Mouse (Mus musculus) intestine, embryonic 15.5 days (tissue): ENCODE measurements around the gene Itk. TPM values are rescaled to one million over a fixed set of nuclear protein-coding genes. Genes with fewer than 3 reads are reported as not detected.

Experiments used
- ATAC-seq: fragments of 200-750 bp; cut with Nextera tagmentation; 2 replicates; pipeline ENCODE4 v1.8.0; 2017; ENCODE audit warnings: moderate TSS enrichment, moderate library complexity
- H3K27ac ChIP-seq: fragments of 300-500 bp; sonication (generic); 2 replicates; pipeline ENCODE4 v1.5.1; 2015; ENCODE audit warnings: mild to moderate bottlenecking, inconsistent platforms
- H3K27me3 ChIP-seq: fragments of 300-500 bp; sonication (generic); replicated peaks from 2 replicates; pipeline ENCODE4 v1.6.1; 2015; ENCODE audit warnings: inconsistent platforms
- H3K36me3 ChIP-seq: fragments of 300-500 bp; sonication (generic); 2 replicates; pipeline ENCODE4 v1.6.1; 2015; ENCODE audit warnings: inconsistent platforms
- H3K4me1 ChIP-seq: fragments of 300-500 bp; sonication (generic); replicated peaks from 2 replicates; pipeline ENCODE4 v1.6.1; 2015; ENCODE audit warnings: inconsistent platforms
- H3K4me2 ChIP-seq: fragments of 300-500 bp; sonication (generic); replicated peaks from 2 replicates; pipeline ENCODE4 v1.6.1; 2015; ENCODE audit warnings: mild to moderate bottlenecking, inconsistent platforms
- H3K4me3 ChIP-seq: fragments of 300-500 bp; sonication (generic); replicated peaks from 2 replicates; pipeline ENCODE4 v1.5.1; 2015; ENCODE audit warnings: inconsistent platforms
- H3K9ac ChIP-seq: fragments of 300-500 bp; sonication (generic); 2 replicates; pipeline ENCODE4 v1.6.1; 2015; ENCODE audit warnings: inconsistent platforms
- H3K9me3 ChIP-seq: fragments of 300-500 bp; sonication (generic); 2 replicates; pipeline ENCODE4 v1.6.1; 2016; ENCODE audit warnings: inconsistent platforms
- WGBS: fragments of 180-500 bp; shearing (Covaris S2); methylation state at CpG from one replicate; pipeline ENCODE4 v1.1.7; 2015; 5-methylcytosine and 5-hydroxymethylcytosine counted together
- polyA plus RNA-seq: library from polyadenylated mRNA; unstranded; fragments of >200 nt; fragmentation: Nextera tagmentation; extraction: Ambion mirVana; gene quantifications from 2 replicates; pipeline ENCODE4 v1.2.1, GENCODE M21; 2015

Gene Itk
- polyA plus RNA-seq, 1 experiment from 2014 or later: 0.40 TPM

GRCm38 (mm10) chr11:46404986-46405385, 15.7 kb upstream of the Itk start:
- no peak for ATAC-seq
- Histone ChIP-seq H3K4me3 (no peak overlapping the region), H3K27ac (no peak overlapping the region), H3K9ac (no peak overlapping the region), H3K4me2 (no peak overlapping the region), H3K36me3 (no peaks in the 10 kb centered on the region), H3K9me3 (no peaks in the 10 kb centered on the region), H3K4me1 (no peaks in the 10 kb centered on the region), H3K27me3 (no peaks in the 10 kb centered on the region)
- 81% methylated on average over 16 of the region's 16 CpGs for WGBS

- Histone ChIP-seq H3K27ac (0 out of 2 replicates have a peak overlapping the region, but pooled peaks have one; percentile 9), H3K4me2 (peak overlapping the region; percentile 46), H3K27me3 (no peaks in the 10 kb centered on the region), H3K36me3 (no peaks in the 10 kb centered on the region), H3K4me3 (0 out of 2 replicates have a peak overlapping the region, but pooled peaks have one; percentile 9), H3K4me1 (no peaks in the 10 kb centered on the region), H3K9me3 (no peaks in the 10 kb centered on the region), H3K9ac (no peak overlapping the region)
- WGBS: 51% methylated on average over 12 of the region's 12 CpGs
- ATAC-seq: peak; percentile 73
Measured at GRCm38 (mm10) chr11:46401555-46401954, 12.2 kb upstream of the Itk start.

- 69% methylated on average over 5 of the region's 5 CpGs for WGBS
- Histone ChIP-seq H3K9me3 (no peaks in the 10 kb centered on the region), H3K27me3 (no peaks in the 10 kb centered on the region), H3K36me3 (no peaks in the 10 kb centered on the region), H3K9ac (no peak overlapping the region), H3K27ac (no peak overlapping the region), H3K4me1 (no peaks in the 10 kb centered on the region), H3K4me3 (no peak overlapping the region), H3K4me2 (no peak overlapping the region)
- no peak for ATAC-seq
Measured at GRCm38 (mm10) chr11:46398933-46399383, 9.6 kb upstream of the Itk start.

- ATAC-seq: no peak
- no peak overlapping the region for H3K4me3 ChIP-seq
Measured at GRCm38 (mm10) chr11:46398473-46398872, 9.2 kb upstream of the Itk start.

DNA sequence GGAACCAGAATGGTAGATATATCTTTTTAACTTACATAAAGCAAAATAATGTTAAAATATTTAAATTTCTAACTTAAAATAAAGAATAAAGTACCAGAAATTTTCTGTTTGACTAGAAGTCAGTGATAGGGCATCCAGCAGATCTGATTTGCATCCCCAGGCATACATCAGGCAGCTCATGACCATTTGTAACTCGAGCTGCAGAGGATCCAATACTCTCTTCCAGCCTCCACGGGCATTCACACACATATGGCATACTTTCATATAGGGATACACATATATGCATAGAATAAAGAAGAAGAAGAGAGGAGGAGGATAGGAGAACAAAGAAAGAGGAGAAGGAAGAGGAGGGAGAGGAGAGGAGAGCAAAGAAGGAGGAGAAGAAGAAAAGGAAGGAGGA, 8.6 kb upstream of the Itk start:
- Histone ChIP-seq H3K9ac (no peak overlapping the region), H3K4me1 (no peaks in the 10 kb centered on the region), H3K27ac (no peak overlapping the region), H3K36me3 (no peaks in the 10 kb centered on the region), H3K4me3 (no peak overlapping the region), H3K9me3 (no peaks in the 10 kb centered on the region), H3K4me2 (no peak overlapping the region), H3K27me3 (no peaks in the 10 kb centered on the region)
- no peak for ATAC-seq
- 51% methylated on average over 2 of the region's 2 CpGs for WGBS

More at GRCm38 (mm10) chr11:46398473-46398872, 9.2 kb upstream of the Itk start:
- H3K27me3 ChIP-seq: no peaks in the 10 kb centered on the region
- 85% methylated on average over 4 of the region's 4 CpGs for WGBS
- no peak overlapping the region for H3K27ac ChIP-seq
- H3K9ac ChIP-seq: no peak overlapping the region
- H3K4me1 ChIP-seq: no peaks in the 10 kb centered on the region
- no peak overlapping the region for H3K4me2 ChIP-seq
- H3K9me3 ChIP-seq: no peaks in the 10 kb centered on the region
- no peaks in the 10 kb centered on the region for H3K36me3 ChIP-seq

GRCm38 (mm10) chr11:46396860-46397179, 7.5 kb upstream of the Itk start:
- ATAC-seq: no peak
- 80% methylated on average over 4 of the region's 4 CpGs for WGBS

DNA sequence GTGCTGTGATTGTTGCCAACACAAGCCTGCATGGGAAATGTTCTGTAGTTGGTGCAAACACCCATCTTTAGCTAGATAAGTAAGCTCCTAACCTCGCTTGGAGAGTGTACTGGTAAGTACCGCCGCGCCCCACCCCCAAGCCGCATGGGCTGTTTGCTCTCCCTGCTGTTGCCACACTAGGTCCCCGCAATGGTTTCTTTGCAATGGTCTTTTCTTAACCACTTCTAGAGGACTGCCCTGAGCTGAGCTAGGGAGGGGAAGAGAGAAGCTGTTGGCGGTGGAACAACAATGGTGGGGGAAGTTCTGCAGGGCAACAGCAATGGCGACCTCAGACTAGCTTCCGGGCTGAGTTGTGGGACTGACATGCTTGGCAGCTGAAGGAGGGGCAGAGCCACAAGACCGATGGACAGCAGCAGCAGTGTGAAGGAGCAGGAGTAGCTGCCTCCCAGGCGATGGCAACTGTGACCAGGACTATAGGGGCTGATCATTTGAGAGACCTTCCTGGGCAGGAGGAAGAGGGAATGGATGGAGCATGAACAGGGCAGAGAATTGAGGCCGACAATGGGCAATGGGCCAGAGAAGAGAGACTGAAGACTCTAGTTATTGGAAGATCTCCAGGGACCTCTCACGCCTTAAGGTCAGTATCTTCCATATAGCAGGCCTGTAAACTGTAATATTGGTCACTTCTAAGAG, 7.0 kb upstream of the Itk start, which contains the start of gene Fam71b:
Gene Fam71b, plus strand, starts transcription at position 393 of the 693 bp plus-strand sequence.
- no peak within 1 kb of the TSS for H3K4me2 ChIP-seq
- H3K27me3 ChIP-seq: no peaks in the 10 kb centered on the region
- no peak within 1 kb of the TSS for H3K9ac ChIP-seq
- no peaks in the 10 kb centered on the region for H3K36me3 ChIP-seq
- H3K9me3 ChIP-seq: no peaks in the 10 kb centered on the region
- no peak within 1 kb of the TSS for H3K4me3 ChIP-seq
- no peak for ATAC-seq
- WGBS: 73% methylated on average over 13 of the region's 13 CpGs
- H3K4me1 ChIP-seq: no peaks in the 10 kb centered on the region
- H3K27ac ChIP-seq: no peak within 1 kb of the TSS

More at GRCm38 (mm10) chr11:46396860-46397179, 7.5 kb upstream of the Itk start:
- Histone ChIP-seq H3K36me3 (no peaks in the 10 kb centered on the region), H3K4me1 (no peaks in the 10 kb centered on the region), H3K9me3 (no peaks in the 10 kb centered on the region), H3K4me3 (no peak overlapping the region), H3K27me3 (no peaks in the 10 kb centered on the region), H3K9ac (no peak overlapping the region), H3K4me2 (no peak overlapping the region), H3K27ac (no peak overlapping the region)

DNA sequence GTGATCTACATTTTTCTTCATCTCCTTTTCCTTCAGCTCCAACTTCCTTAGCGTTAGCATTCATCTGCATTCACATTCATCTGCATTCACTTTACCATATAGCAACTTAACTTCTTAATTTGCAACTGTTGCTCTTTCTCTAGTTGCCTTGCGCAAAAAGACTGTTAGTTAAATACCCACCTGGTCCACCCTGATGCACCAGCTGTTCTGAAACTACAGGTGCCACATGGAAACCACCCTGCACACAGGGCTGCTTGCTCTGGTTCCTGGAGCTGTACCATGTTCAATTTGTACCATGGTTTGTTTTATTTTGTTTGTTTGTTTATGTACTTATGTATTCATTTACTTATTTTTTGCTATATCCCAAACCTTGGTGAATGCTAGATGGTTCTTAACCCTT, 6.4 kb upstream of the Itk start:
- H3K4me1 ChIP-seq: no peaks in the 10 kb centered on the region
- WGBS: 94% methylated on average over 2 of the region's 2 CpGs
- H3K9me3 ChIP-seq: no peaks in the 10 kb centered on the region
- no peaks in the 10 kb centered on the region for H3K27me3 ChIP-seq
- no peak overlapping the region for H3K4me2 ChIP-seq
- H3K27ac ChIP-seq: no peak overlapping the region
- no peak overlapping the region for H3K9ac ChIP-seq
- no peak overlapping the region for H3K4me3 ChIP-seq
- ATAC-seq: no peak
- no peaks in the 10 kb centered on the region for H3K36me3 ChIP-seq

GRCm38 (mm10) chr11:46395088-46395487, 5.8 kb upstream of the Itk start:
- Histone ChIP-seq H3K4me1 (no peaks in the 10 kb centered on the region), H3K27me3 (no peaks in the 10 kb centered on the region), H3K4me3 (no peak overlapping the region), H3K9me3 (no peaks in the 10 kb centered on the region), H3K9ac (no peak overlapping the region), H3K4me2 (no peak overlapping the region), H3K27ac (no peak overlapping the region), H3K36me3 (no peaks in the 10 kb centered on the region)
- WGBS: 95% methylated on average over 2 of the region's 2 CpGs
- ATAC-seq: no peak

GRCm38 (mm10) chr11:46393413-46393812, 4.1 kb upstream of the Itk start:
- WGBS: 82% methylated on average over 4 of the region's 4 CpGs
- H3K4me1 ChIP-seq: no peaks in the 10 kb centered on the region
- H3K9ac ChIP-seq: no peak overlapping the region
- H3K4me3 ChIP-seq: no peak overlapping the region
- H3K4me2 ChIP-seq: no peak overlapping the region
- H3K9me3 ChIP-seq: no peaks in the 10 kb centered on the region
- ATAC-seq: no peak
- H3K36me3 ChIP-seq: no peaks in the 10 kb centered on the region
- H3K27ac ChIP-seq: no peak overlapping the region
- H3K27me3 ChIP-seq: no peaks in the 10 kb centered on the region

- no peaks in the 10 kb centered on the region for H3K9me3 ChIP-seq
- no peaks in the 10 kb centered on the region for H3K36me3 ChIP-seq
- ATAC-seq: no peak
- H3K4me1 ChIP-seq: no peaks in the 10 kb centered on the region
- H3K27ac ChIP-seq: no peak overlapping the region
- H3K4me2 ChIP-seq: no peak overlapping the region
- no peak overlapping the region for H3K4me3 ChIP-seq
- H3K9ac ChIP-seq: no peak overlapping the region
- WGBS: 76% methylated on average over 7 of the region's 7 CpGs
- no peaks in the 10 kb centered on the region for H3K27me3 ChIP-seq
Measured at GRCm38 (mm10) chr11:46392890-46393289, 3.6 kb upstream of the Itk start.

DNA sequence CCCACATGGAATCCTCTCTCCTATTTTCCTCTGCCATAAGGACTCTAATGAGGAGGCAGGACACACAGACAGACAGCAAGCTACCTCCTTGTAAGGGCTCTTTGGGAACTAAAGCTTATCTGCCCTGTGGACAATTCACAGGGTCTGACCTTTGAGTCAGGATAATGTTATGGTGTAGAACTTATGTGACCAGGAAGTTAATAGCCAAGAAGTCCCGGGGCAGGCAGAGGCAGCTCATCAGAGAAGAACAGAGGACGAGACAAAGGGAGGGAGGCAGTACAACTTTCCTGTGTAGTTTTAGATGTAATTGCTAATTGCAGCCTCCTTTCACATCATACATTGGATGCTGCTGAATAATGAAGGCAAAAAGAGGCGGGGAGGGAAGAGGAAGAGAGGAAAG, 1.3 kb upstream of the Itk start:
- no peaks in the 10 kb centered on the region for H3K36me3 ChIP-seq
- WGBS: 53% methylated on average over 3 of the region's 3 CpGs
- H3K27me3 ChIP-seq: no peaks in the 10 kb centered on the region
- H3K4me1 ChIP-seq: no peaks in the 10 kb centered on the region
- H3K9me3 ChIP-seq: no peaks in the 10 kb centered on the region
- no peak overlapping the region for H3K4me2 ChIP-seq
- H3K4me3 ChIP-seq: no peak overlapping the region
- ATAC-seq: no peak
- H3K27ac ChIP-seq: no peak overlapping the region
- no peak overlapping the region for H3K9ac ChIP-seq

GRCm38 (mm10) chr11:46388438-46388837, 877 bp downstream of the Itk start:
- H3K4me1 ChIP-seq: no peaks in the 10 kb centered on the region
- H3K9ac ChIP-seq: no peak overlapping the region
- WGBS: 71% methylated on average over 6 of the region's 6 CpGs
- H3K36me3 ChIP-seq: no peaks in the 10 kb centered on the region
- no peak overlapping the region for H3K4me2 ChIP-seq
- H3K27ac ChIP-seq: no peak overlapping the region
- H3K27me3 ChIP-seq: no peaks in the 10 kb centered on the region
- no peaks in the 10 kb centered on the region for H3K9me3 ChIP-seq
- H3K4me3 ChIP-seq: no peak overlapping the region
- ATAC-seq: no peak
